Mouse (Mus musculus): Measurements from ENCODE around the gene Itgb4.
"Not testable (repeated sequence)": the region's sequence is repeated elsewhere in the genome, so short reads cannot be mapped to it uniquely, and the experiment has no call there.

The Itgb4 gene

GRCm38 (mm10) chr11:116008832-116009375 lies 34.4 kb downstream of the Itgb4 start:
- no peak for DNase-seq (ENCODE audit: low read depth)

GRCm38 (mm10) chr11:116009661-116010060 lies 35.2 kb downstream of the Itgb4 start:
- no peak for DNase-seq (ENCODE audit: low read depth)

- DNase-seq (ENCODE audit: low read depth): no peak
Measured at GRCm38 (mm10) chr11:116010146-116010545, 35.6 kb downstream of the Itgb4 start.

- DNase-seq (ENCODE audit: low read depth): no peak
Measured at GRCm38 (mm10) chr11:116010948-116011347, 36.4 kb downstream of the Itgb4 start.

GRCm38 (mm10) chr11:116011529-116012261 lies 37.2 kb downstream of the Itgb4 start:
- no peak for DNase-seq (ENCODE audit: low read depth)

GRCm38 (mm10) chr11:116012262-116012947 lies 37.9 kb downstream of the Itgb4 start, which contains the start of gene Galk1:
Gene Galk1, minus strand, starts transcription at chr11:116012719.
- peak; percentile 95 for DNase-seq (ENCODE audit: low read depth)

- DNase-seq (ENCODE audit: low read depth): no peak
Measured at GRCm38 (mm10) chr11:116014821-116015220, 40.3 kb downstream of the Itgb4 start.

GRCm38 (mm10) chr11:116018106-116018505 lies 43.6 kb downstream of the Itgb4 start:
- DNase-seq (ENCODE audit: low read depth): peak; percentile 85

- DNase-seq (ENCODE audit: low read depth): not testable (repeated sequence)
Measured at GRCm38 (mm10) chr11:116018867-116019266, 44.4 kb downstream of the Itgb4 start.

GRCm38 (mm10) chr11:116019360-116019791 lies 44.9 kb downstream of the Itgb4 start:
- DNase-seq (ENCODE audit: low read depth): no peak

GRCm38 (mm10) chr11:116019976-116020411 lies 45.5 kb downstream of the Itgb4 start:
- DNase-seq (ENCODE audit: low read depth): peak; percentile 55

- DNase-seq (ENCODE audit: low read depth): peak; percentile 72
Measured at GRCm38 (mm10) chr11:116020519-116020922, 46.0 kb downstream of the Itgb4 start.

- peak; percentile 67 for DNase-seq (ENCODE audit: low read depth)
Measured at GRCm38 (mm10) chr11:116021328-116022220, 47.1 kb downstream of the Itgb4 start.

- DNase-seq (ENCODE audit: low read depth): peak; percentile 43
Measured at GRCm38 (mm10) chr11:116022256-116022780, 47.8 kb downstream of the Itgb4 start.

GRCm38 (mm10) chr11:116023074-116023770 lies 48.7 kb downstream of the Itgb4 start:
- peak; percentile 53 for DNase-seq (ENCODE audit: low read depth)

- no peak for DNase-seq (ENCODE audit: low read depth)
Measured at GRCm38 (mm10) chr11:116023771-116024355, 49.4 kb downstream of the Itgb4 start.

GRCm38 (mm10) chr11:116024356-116024808 lies 49.9 kb downstream of the Itgb4 start:
- peak; percentile 100 for DNase-seq (ENCODE audit: low read depth)

- no peak for DNase-seq (ENCODE audit: low read depth)
Measured at GRCm38 (mm10) chr11:116025056-116025845, 50.7 kb downstream of the Itgb4 start.

GRCm38 (mm10) chr11:116027756-116028155 lies 53.2 kb downstream of the Itgb4 start, which contains the start of gene H3f3b:
Gene H3f3b, minus strand, starts transcription at chr11:116027962.
- DNase-seq (ENCODE audit: low read depth): peak; percentile 81

Data from 416B (cell line).